Mouse (Mus musculus): Measurements from ENCODE around the gene Pnkp. TPM values are rescaled to one million over a fixed set of nuclear protein-coding genes. Genes with fewer than 3 reads are reported as not detected.

Gene Pnkp
- polyA plus RNA-seq, 2 experiments, result 14.3 to 15.6 TPM

DNA sequence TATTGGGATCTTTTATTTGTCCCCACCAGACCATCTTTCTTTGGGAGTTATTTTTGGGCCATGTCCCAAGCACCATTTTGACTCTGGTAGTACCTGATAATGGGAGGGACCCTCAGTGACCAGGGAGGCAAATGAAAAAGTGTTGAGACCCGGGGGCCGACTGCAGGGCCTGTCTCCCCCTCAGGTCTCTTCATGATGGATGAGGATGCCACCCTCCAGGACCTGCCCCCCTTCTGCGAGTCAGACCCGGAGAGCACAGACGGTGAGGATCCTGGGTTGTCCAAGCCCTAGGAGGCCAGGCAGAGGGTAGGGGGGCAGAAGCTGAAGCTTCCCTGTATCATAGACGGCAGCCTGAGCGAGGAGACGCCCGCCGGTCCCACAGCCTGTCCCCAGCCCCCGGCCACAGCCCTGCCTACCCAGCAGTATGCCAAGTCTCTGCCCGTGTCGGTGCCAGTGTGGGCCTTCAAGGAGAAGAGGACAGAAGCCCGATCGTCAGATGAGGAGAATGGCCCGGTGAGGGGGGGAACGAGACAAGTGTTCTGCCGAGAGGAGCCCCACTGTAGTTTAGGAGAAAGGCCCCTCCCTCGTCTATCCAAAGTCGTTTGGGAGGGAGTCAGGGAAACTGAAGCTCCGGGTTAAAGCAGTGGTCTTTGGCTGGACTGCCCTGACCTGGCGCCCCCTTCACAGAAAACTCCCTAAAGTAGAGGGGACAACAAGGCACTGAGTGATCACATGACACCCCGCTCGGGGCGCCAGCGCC, 3.2 kb upstream of the Pnkp start:
- Histone ChIP-seq H3K27ac (peak overlapping the region; percentile 92), H3K4me1 (replicated peaks; ENCODE audit: control insufficient read depth in 2 of 2, insufficient read depth in 2 of 2, low read length in 1 of 2) (peaks cover 35 to 41% of the 10 kb centered on the region in 2 experiments), H3K4me2 (ENCODE audit: low read depth) (peak overlapping the region; percentile 83), H3K9ac (replicated peaks) (peak overlapping the region; percentile 81), H3K4me3 (ENCODE audit: insufficient read depth in 1 of 2, low read depth in 2 of 2, low read length in 2 of 2) (peak overlapping the region; percentile 64 to 65), H3K9me3 (ENCODE audit: control insufficient read depth, low read length) (no peaks in the 10 kb centered on the region), H3K36me3 (replicated peaks; ENCODE audit: control insufficient read depth, insufficient read depth, low read depth) (no peaks in the 10 kb centered on the region), H3K27me3 (ENCODE audit: control insufficient read depth, insufficient read depth, low read length) (no peaks in the 10 kb centered on the region)
- DNase-seq (ENCODE audit: low read depth in 3 of 3, low spot score in 3 of 3) (no peak), ATAC-seq (ENCODE audit: insufficient read depth) (peak; percentile 6; the same call in 1 of the 2 replicates)
- no peak for TF ChIP-seq EP300 (IDR thresholded peaks at IDR 0.05; ENCODE audit: low read depth)
- TF ChIP-seq CTCF (IDR thresholded peaks at IDR 0.05; ENCODE audit: low read depth), result no peak
- WGBS (ENCODE audit: insufficient replicate concordance), result 29% methylated on average over 26 of the region's 26 CpGs

DNA sequence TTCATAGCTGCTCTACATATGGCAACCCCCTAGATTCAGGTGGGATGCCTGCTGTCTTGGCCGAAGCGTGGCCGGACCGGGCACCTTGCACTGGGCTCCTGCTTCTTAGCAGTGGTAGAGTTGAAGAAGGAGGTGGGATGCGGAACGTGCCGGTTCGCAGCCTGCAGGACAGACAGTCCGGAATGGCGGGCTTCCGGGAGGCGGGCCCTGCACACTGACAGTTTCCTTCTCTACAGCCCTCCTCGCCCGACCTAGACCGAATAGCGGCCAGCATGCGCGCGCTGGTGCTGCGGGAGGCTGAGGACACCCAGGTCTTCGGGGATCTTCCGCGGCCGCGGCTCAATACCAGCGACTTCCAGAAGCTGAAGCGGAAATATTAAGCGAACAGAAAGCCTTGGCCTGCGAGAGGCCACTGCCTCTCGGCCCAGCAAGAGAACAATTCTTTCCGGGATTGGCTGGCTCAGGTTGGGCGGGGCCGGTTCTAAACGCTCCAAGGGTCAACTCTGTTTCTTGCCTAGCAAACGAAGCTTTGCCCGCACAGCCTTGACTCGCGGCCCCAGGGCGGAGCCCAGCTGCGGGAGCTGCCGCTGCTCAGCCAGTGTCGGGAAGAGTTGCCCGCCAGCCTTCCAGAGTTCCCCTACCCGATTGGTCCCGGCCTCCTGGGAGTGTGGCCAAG, 2.4 kb upstream of the Pnkp start:
- H3K4me3 ChIP-seq (ENCODE audit: insufficient read depth in 1 of 2, low read depth in 2 of 2, low read length in 2 of 2), result peak overlapping the region; percentile 64 to 65
- no peaks in the 10 kb centered on the region for H3K9me3 ChIP-seq (ENCODE audit: control insufficient read depth, low read length)
- 1% methylated on average over 45 of the region's 45 CpGs for WGBS (ENCODE audit: insufficient replicate concordance)
- H3K36me3 ChIP-seq (replicated peaks; ENCODE audit: control insufficient read depth, insufficient read depth, low read depth), result no peaks in the 10 kb centered on the region
- H3K4me1 ChIP-seq (replicated peaks; ENCODE audit: control insufficient read depth in 2 of 2, insufficient read depth in 2 of 2, low read length in 1 of 2), result peaks cover 35 to 41% of the 10 kb centered on the region in 2 experiments
- peak overlapping the region; percentile 92 for H3K27ac ChIP-seq
- H3K27me3 ChIP-seq (ENCODE audit: control insufficient read depth, insufficient read depth, low read length), result no peaks in the 10 kb centered on the region
- peak; percentile 70 for ATAC-seq (ENCODE audit: insufficient read depth)
- no peak for TF ChIP-seq CTCF (IDR thresholded peaks at IDR 0.05; ENCODE audit: low read depth)
- TF ChIP-seq EP300 (IDR thresholded peaks at IDR 0.05; ENCODE audit: low read depth), result peak; percentile 21; the same call in 1 of the 2 replicates
- peak; percentile 77 to 85 (median 78) for DNase-seq (ENCODE audit: low read depth in 3 of 3, low spot score in 3 of 3)
- peak overlapping the region; percentile 81 for H3K9ac ChIP-seq (replicated peaks)
- peak overlapping the region; percentile 83 for H3K4me2 ChIP-seq (ENCODE audit: low read depth)

- H3K4me2 ChIP-seq (ENCODE audit: low read depth), result peak overlapping the region; percentile 83
- 33% methylated on average over 10 of the region's 10 CpGs for WGBS (ENCODE audit: insufficient replicate concordance)
- no peak for ATAC-seq (ENCODE audit: insufficient read depth)
These were observed 1.9 kb upstream of the Pnkp start for GRCm38 (mm10) chr7:44855036-44855435.

DNA sequence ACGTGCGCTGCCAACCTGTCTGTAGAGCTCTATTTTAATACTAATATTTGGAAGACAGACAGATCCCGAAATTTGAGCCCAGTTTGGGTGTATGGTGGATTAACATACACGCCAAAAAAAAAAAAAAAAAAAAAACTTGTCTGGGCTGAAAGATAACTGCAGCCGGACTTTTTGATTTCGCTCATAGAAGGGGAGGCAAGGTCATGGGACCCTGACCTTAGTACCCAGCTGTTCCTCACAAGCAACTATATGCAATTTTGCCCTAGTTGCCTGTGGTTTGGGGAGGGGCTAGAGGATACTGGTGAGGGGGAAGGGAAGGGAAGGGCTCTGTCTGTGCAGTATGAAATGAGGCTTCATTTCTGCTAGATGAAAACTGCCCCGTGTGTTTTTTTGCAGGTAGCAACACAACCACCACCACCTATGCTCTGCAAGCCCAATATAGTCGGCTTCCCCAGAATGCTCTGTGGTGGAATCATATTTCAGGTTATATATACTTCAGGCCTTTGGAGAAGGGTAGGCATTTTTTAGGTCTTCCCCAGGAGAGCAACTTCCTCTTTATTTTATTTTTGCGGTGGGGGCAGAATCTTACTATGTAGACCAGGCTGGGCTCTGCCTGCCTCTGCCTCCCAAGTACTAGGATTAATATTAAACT, 548 bp upstream of the Pnkp start:
- Histone ChIP-seq H3K9ac (replicated peaks) (peak overlapping the region; percentile 83), H3K27ac (peak overlapping the region; percentile 92), H3K4me3 (ENCODE audit: insufficient read depth in 1 of 2, low read depth in 2 of 2, low read length in 2 of 2) (peak overlapping the region; percentile 89 to 96), H3K27me3 (ENCODE audit: control insufficient read depth, insufficient read depth, low read length) (no peaks in the 10 kb centered on the region), H3K4me1 (replicated peaks; ENCODE audit: control insufficient read depth in 2 of 2, insufficient read depth in 2 of 2, low read length in 1 of 2) (peaks cover 28 to 31% of the 10 kb centered on the region in 2 experiments), H3K9me3 (ENCODE audit: control insufficient read depth, low read length) (no peaks in the 10 kb centered on the region), H3K4me2 (ENCODE audit: low read depth) (peak overlapping the region; percentile 83), H3K36me3 (replicated peaks; ENCODE audit: control insufficient read depth, insufficient read depth, low read depth) (no peaks in the 10 kb centered on the region; the same call in 1 of the 2 replicates)
- 14% methylated on average over 9 of the region's 9 CpGs for WGBS (ENCODE audit: insufficient replicate concordance)
- ATAC-seq (ENCODE audit: insufficient read depth) (no peak), DNase-seq (ENCODE audit: low read depth in 3 of 3, low spot score in 3 of 3) (peak in 2 of 3 experiments; percentile 41 to 42)
- 0 out of 2 replicates have a peak, but pooled peaks have one; percentile 46 for TF ChIP-seq EP300 (IDR thresholded peaks at IDR 0.05; ENCODE audit: low read depth)
- no peak for TF ChIP-seq CTCF (IDR thresholded peaks at IDR 0.05; ENCODE audit: low read depth)

More at GRCm38 (mm10) chr7:44855036-44855435, 1.9 kb upstream of the Pnkp start:
- peaks cover 35 to 41% of the 10 kb centered on the region in 2 experiments for H3K4me1 ChIP-seq (replicated peaks; ENCODE audit: control insufficient read depth in 2 of 2, insufficient read depth in 2 of 2, low read length in 1 of 2)
- no peaks in the 10 kb centered on the region for H3K9me3 ChIP-seq (ENCODE audit: control insufficient read depth, low read length)
- no peak for DNase-seq (ENCODE audit: low read depth in 3 of 3, low spot score in 3 of 3)
- H3K36me3 ChIP-seq (replicated peaks; ENCODE audit: control insufficient read depth, insufficient read depth, low read depth), result no peaks in the 10 kb centered on the region
- TF ChIP-seq EP300 (IDR thresholded peaks at IDR 0.05; ENCODE audit: low read depth) (no peak), CTCF (IDR thresholded peaks at IDR 0.05; ENCODE audit: low read depth) (no peak)
- peak overlapping the region; percentile 92 for H3K27ac ChIP-seq
- no peaks in the 10 kb centered on the region for H3K27me3 ChIP-seq (ENCODE audit: control insufficient read depth, insufficient read depth, low read length)
- peak overlapping the region; percentile 64 to 65 for H3K4me3 ChIP-seq (ENCODE audit: insufficient read depth in 1 of 2, low read depth in 2 of 2, low read length in 2 of 2)
- H3K9ac ChIP-seq (replicated peaks), result peak overlapping the region; percentile 81

Data from liver, embryonic 14.5 days (tissue).